Mouse (Mus musculus) stomach, postnatal 0 days (tissue): Measurements from ENCODE around the gene Zkscan5.

Experiments
- CTCF ChIP-seq: IDR thresholded peaks from 2 replicates; pipeline ENCODE4 v1.5.1; 2016; ENCODE audit warnings: antibody characterized with exemption, low read depth, mild to moderate bottlenecking, moderate library complexity
- EP300 ChIP-seq: optimal IDR thresholded peaks from 2 replicates; pipeline ENCODE3; 2016; ENCODE audit warnings: antibody characterized with exemption

GRCm38 (mm10) chr5:145190373-145190772, 14.0 kb upstream of the Zkscan5 start:
- TF ChIP-seq CTCF (no peak), EP300 (no peak)
